Mouse (Mus musculus): Measurements from ENCODE around the gene Clcn6.

DNA sequence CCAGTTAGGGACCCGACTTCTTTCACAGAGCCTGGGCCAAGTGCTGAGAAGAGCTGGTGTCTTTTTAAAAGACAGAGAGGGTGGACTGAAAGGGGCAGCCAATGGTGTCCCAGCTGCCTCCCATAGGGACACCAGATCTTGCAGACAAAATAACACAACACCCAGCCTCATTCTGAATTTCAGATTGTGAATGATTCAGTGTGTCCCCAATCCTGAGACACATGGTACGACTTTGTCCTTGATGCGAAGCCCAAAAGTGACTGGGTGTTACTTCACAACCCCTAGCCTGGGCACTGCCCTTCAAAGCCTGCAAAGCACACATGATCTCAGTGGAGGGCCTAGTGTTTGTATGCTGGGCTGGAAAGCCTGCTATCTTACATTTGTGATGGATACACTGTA, 47.3 kb upstream of the Clcn6 start:
- TF ChIP-seq CTCF (IDR thresholded peaks at IDR 0.05; ENCODE audit: insufficient read depth, low read depth, low read length), result no peak
- TF ChIP-seq POLR2A (IDR thresholded peaks at IDR 0.05; ENCODE audit: insufficient read depth, low read depth, low read length), result no peak
